Mouse (Mus musculus) macrophage (primary cell): Measurements from ENCODE around the gene Fmod. TPM values are rescaled to one million over a fixed set of nuclear protein-coding genes. Genes with fewer than 3 reads are reported as not detected.

Source experiments
- H3K27ac ChIP-seq: fragments of 350-480 bp; formaldehyde crosslinking; 2 replicates; pipeline ENCODE4 v1.9.0; 2021
- H3K36me3 ChIP-seq: fragments of 350-480 bp; formaldehyde crosslinking; 2 replicates; pipeline ENCODE4 v1.9.0; 2021; ENCODE audit errors: inconsistent target
- H3K4me3 ChIP-seq: fragments of 350-480 bp; formaldehyde crosslinking; 2 replicates; pipeline ENCODE4 v1.9.0; 2021; ENCODE audit errors: inconsistent target
- H3K79me2 ChIP-seq: fragments of 350-480 bp; formaldehyde crosslinking; 2 replicates; pipeline ENCODE4 v1.9.0; 2021; ENCODE audit errors: inconsistent target
- WGBS: methylation state at CpG from one replicate; pipeline ENCODE4 v1.1.7; 2026; ENCODE audit warnings: inconsistent platforms; ENCODE audit not compliant: missing documents; 5-methylcytosine and 5-hydroxymethylcytosine counted together
- polyA plus RNA-seq: library from polyadenylated mRNA; stranded (reverse); fragments of 250-400 nt; gene quantifications from 3 replicates; pipeline ENCODE4 v1.2.4, GENCODE M21; 2018; ENCODE audit warnings: inconsistent platforms
- total RNA-seq, 78 experiments: library from RNA; depleted of rRNA; stranded (reverse); fragments of 250-400 nt; gene quantifications; 1 replicate in 9 of 78; 2 replicates in 24 of 78; 3 replicates in 43 of 78; 4 replicates in 2 of 78; pipeline ENCODE4 v1.2.4; 2018; ENCODE audit warnings: inconsistent platforms in 56 of 78

The Fmod gene
- 1 to 10 TPM in 1 of 26 experiments, under 1 TPM in 1, not detected in 24; 0.16 to 9.7 TPM for total RNA-seq (2018; cell fraction: chromatin; rRNA removed)
- total RNA-seq (2018; cell fraction: cytosol; rRNA removed), result not detected
- total RNA-seq (2018; cell fraction: nucleus; rRNA removed), result 1 to 10 TPM in 1 of 26 experiments, not detected in 25; 1.2 TPM
- not detected in 3 replicates for polyA plus RNA-seq

- WGBS, result 86% methylated on average over 9 of the region's 9 CpGs
- Histone ChIP-seq H3K4me3 (no peak within 1 kb of the TSS), H3K79me2 (no peaks in the 10 kb centered on the region), H3K27ac (no peak within 1 kb of the TSS), H3K36me3 (no peaks in the 10 kb centered on the region)
These were observed at the start of gene Fmod for GRCm38 (mm10) chr1:134037172-134037571. TSS of gene Fmod (plus strand) at chr1:134037254.

GRCm38 (mm10) chr1:133988845-133989244 lies 48.2 kb upstream of the Fmod start:
- H3K36me3 ChIP-seq, result no peaks in the 10 kb centered on the region
- no peaks in the 10 kb centered on the region for H3K79me2 ChIP-seq
- 51% methylated on average over 3 of the region's 3 CpGs for WGBS
- H3K27ac ChIP-seq, result no peak overlapping the region
- no peak overlapping the region for H3K4me3 ChIP-seq

- no peaks in the 10 kb centered on the region for H3K79me2 ChIP-seq
- H3K27ac ChIP-seq, result no peak overlapping the region
- 76% methylated on average over 8 of the region's 8 CpGs for WGBS
- no peaks in the 10 kb centered on the region for H3K36me3 ChIP-seq
- no peak overlapping the region for H3K4me3 ChIP-seq
These were observed 45.8 kb upstream of the Fmod start for GRCm38 (mm10) chr1:133991277-133991676.

- no peaks in the 10 kb centered on the region for H3K79me2 ChIP-seq
- no peak overlapping the region for H3K4me3 ChIP-seq
- WGBS, result 44% methylated on average over 7 of the region's 7 CpGs
- no peaks in the 10 kb centered on the region for H3K36me3 ChIP-seq
- H3K27ac ChIP-seq, result no peak overlapping the region
These were observed 31.6 kb upstream of the Fmod start for GRCm38 (mm10) chr1:134005490-134005889.

GRCm38 (mm10) chr1:134006105-134006764 lies 30.8 kb upstream of the Fmod start:
- H3K79me2 ChIP-seq, result no peaks in the 10 kb centered on the region

GRCm38 (mm10) chr1:134024293-134024971 lies 12.6 kb upstream of the Fmod start:
- WGBS, result 89% methylated on average over 9 of the region's 9 CpGs
- no peaks in the 10 kb centered on the region for H3K79me2 ChIP-seq
- H3K36me3 ChIP-seq, result no peaks in the 10 kb centered on the region
- no peak overlapping the region for H3K27ac ChIP-seq
- H3K4me3 ChIP-seq, result no peak overlapping the region

More at GRCm38 (mm10) chr1:134006105-134006764, 30.8 kb upstream of the Fmod start:
- Histone ChIP-seq H3K36me3 (no peaks in the 10 kb centered on the region), H3K4me3 (no peak overlapping the region), H3K27ac (no peak overlapping the region)
- 87% methylated on average over 11 of the region's 11 CpGs for WGBS

GRCm38 (mm10) chr1:134025975-134026374 lies 11.1 kb upstream of the Fmod start:
- H3K36me3 ChIP-seq, result no peaks in the 10 kb centered on the region
- H3K79me2 ChIP-seq, result no peaks in the 10 kb centered on the region
- H3K27ac ChIP-seq, result no peak overlapping the region
- 18% methylated on average over 5 of the region's 5 CpGs for WGBS
- H3K4me3 ChIP-seq, result no peak overlapping the region

- WGBS, result 92% methylated on average over 9 of the region's 9 CpGs
- no peak overlapping the region for H3K27ac ChIP-seq
- no peaks in the 10 kb centered on the region for H3K79me2 ChIP-seq
- H3K4me3 ChIP-seq, result no peak overlapping the region
- no peaks in the 10 kb centered on the region for H3K36me3 ChIP-seq
These were observed 10.3 kb upstream of the Fmod start for GRCm38 (mm10) chr1:134026741-134027140.

GRCm38 (mm10) chr1:134028161-134028846 lies 8.8 kb upstream of the Fmod start:
- H3K4me3 ChIP-seq, result no peak overlapping the region
- no peaks in the 10 kb centered on the region for H3K36me3 ChIP-seq
- WGBS, result 93% methylated on average over 14 of the region's 14 CpGs
- no peak overlapping the region for H3K27ac ChIP-seq
- H3K79me2 ChIP-seq, result no peaks in the 10 kb centered on the region

- 67% methylated on average over 2 of the region's 2 CpGs for WGBS
- no peak overlapping the region for H3K4me3 ChIP-seq
- H3K79me2 ChIP-seq, result no peaks in the 10 kb centered on the region
- no peaks in the 10 kb centered on the region for H3K36me3 ChIP-seq
- H3K27ac ChIP-seq, result no peak overlapping the region
These were observed 562 bp upstream of the Fmod start for GRCm38 (mm10) chr1:134036492-134036891.

- Histone ChIP-seq H3K27ac (no peak overlapping the region), H3K36me3 (no peaks in the 10 kb centered on the region), H3K4me3 (no peak overlapping the region), H3K79me2 (no peaks in the 10 kb centered on the region)
- WGBS, result 93% methylated on average over 4 of the region's 4 CpGs
These were observed 1.3 kb downstream of the Fmod start for GRCm38 (mm10) chr1:134038336-134038735.

- Histone ChIP-seq H3K4me3 (no peak overlapping the region), H3K79me2 (no peaks in the 10 kb centered on the region), H3K36me3 (no peaks in the 10 kb centered on the region), H3K27ac (no peak overlapping the region)
- 73% methylated on average over 2 of the region's 2 CpGs for WGBS
These were observed 2.3 kb downstream of the Fmod start for GRCm38 (mm10) chr1:134039361-134039760.

GRCm38 (mm10) chr1:134041900-134042299 lies 4.8 kb downstream of the Fmod start:
- Histone ChIP-seq H3K36me3 (no peaks in the 10 kb centered on the region), H3K79me2 (no peaks in the 10 kb centered on the region), H3K4me3 (no peak overlapping the region), H3K27ac (no peak overlapping the region)
- WGBS, result no CpG with 5 or more reads among the region's 2 CpGs

- H3K27ac ChIP-seq, result no peak overlapping the region
- H3K4me3 ChIP-seq, result no peak overlapping the region
- H3K36me3 ChIP-seq, result no peaks in the 10 kb centered on the region
- H3K79me2 ChIP-seq, result no peaks in the 10 kb centered on the region
- WGBS, result 90% methylated on average over 1 of the region's 1 CpGs
These were observed 5.3 kb downstream of the Fmod start for GRCm38 (mm10) chr1:134042341-134042740.

GRCm38 (mm10) chr1:134044805-134045204 lies 7.8 kb downstream of the Fmod start:
- no peaks in the 10 kb centered on the region for H3K79me2 ChIP-seq
- WGBS, result 91% methylated on average over 6 of the region's 6 CpGs
- H3K4me3 ChIP-seq, result no peak overlapping the region
- H3K36me3 ChIP-seq, result no peaks in the 10 kb centered on the region
- H3K27ac ChIP-seq, result no peak overlapping the region
